Mouse (Mus musculus) liver, embryonic 11.5 days (tissue): ENCODE measurements at regions not wholly inside any gene's neighbourhood (a gene's known extent, or its start where the extent isn't known, plus 50 kb on each side); places are given as distances from the start of the nearest gene placed in this dataset.

Experiments used
- ATAC-seq: fragments of 200-750 bp; cut with Nextera tagmentation; replicated peaks from 2 replicates; pipeline ENCODE4 v1.8.0; 2017; ENCODE audit warnings: moderate number of reproducible peaks, mild to moderate bottlenecking, moderate TSS enrichment, moderate library complexity; ENCODE audit not compliant: low FRiP score
- DNase-seq: peaks from one replicate; pipeline ENCODE4 v3.0.0-alpha.2; 2017; ENCODE audit warnings: low spot score
- H3K27ac ChIP-seq: fragments of 300-500 bp; sonication (generic); 2 replicates; pipeline ENCODE4 v1.5.1; 2014; ENCODE audit warnings: mild to moderate bottlenecking, low read depth, low read length, control low read depth
- H3K27me3 ChIP-seq: fragments of 300-500 bp; sonication (generic); replicated peaks from 2 replicates; pipeline ENCODE4 v1.6.1; 2014; ENCODE audit warnings: low read length, mixed read lengths; ENCODE audit not compliant: control insufficient read depth, insufficient read depth
- H3K36me3 ChIP-seq: fragments of 300-500 bp; sonication (generic); 2 replicates; pipeline ENCODE4 v1.6.1; 2014; ENCODE audit warnings: mild to moderate bottlenecking, low read length, moderate library complexity, mixed read lengths; ENCODE audit not compliant: control insufficient read depth, insufficient read depth
- H3K4me1 ChIP-seq: fragments of 300-500 bp; sonication (generic); replicated peaks from 2 replicates; pipeline ENCODE4 v1.6.1; 2014; ENCODE audit warnings: low read length, mixed read lengths; ENCODE audit not compliant: control insufficient read depth, insufficient read depth
- H3K4me2 ChIP-seq: fragments of 300-500 bp; sonication (generic); 2 replicates; pipeline ENCODE4 v1.6.1; 2014; ENCODE audit warnings: mild to moderate bottlenecking, control low read depth, moderate library complexity
- H3K4me3 ChIP-seq: fragments of 300-500 bp; sonication (generic); 2 replicates; pipeline ENCODE4 v1.5.1; 2014; ENCODE audit warnings: low read depth, low read length, control low read depth
- H3K9ac ChIP-seq: fragments of 300-500 bp; sonication (generic); 2 replicates; pipeline ENCODE4 v1.6.1; 2014; ENCODE audit warnings: low read depth, low read length, control low read depth
- H3K9me3 ChIP-seq: fragments of 300-500 bp; sonication (generic); 2 replicates; pipeline ENCODE4 v1.6.1; 2016; ENCODE audit warnings: low read length, inconsistent platforms, mixed read lengths; ENCODE audit not compliant: control insufficient read depth
- WGBS: fragments of 180-500 bp; shearing (Covaris S2); extraction: QIAGEN DNeasy Blood & Tissue Kit; methylation state at CpG from one replicate; pipeline ENCODE4 v1.1.7; 2014; 5-methylcytosine and 5-hydroxymethylcytosine counted together

DNA sequence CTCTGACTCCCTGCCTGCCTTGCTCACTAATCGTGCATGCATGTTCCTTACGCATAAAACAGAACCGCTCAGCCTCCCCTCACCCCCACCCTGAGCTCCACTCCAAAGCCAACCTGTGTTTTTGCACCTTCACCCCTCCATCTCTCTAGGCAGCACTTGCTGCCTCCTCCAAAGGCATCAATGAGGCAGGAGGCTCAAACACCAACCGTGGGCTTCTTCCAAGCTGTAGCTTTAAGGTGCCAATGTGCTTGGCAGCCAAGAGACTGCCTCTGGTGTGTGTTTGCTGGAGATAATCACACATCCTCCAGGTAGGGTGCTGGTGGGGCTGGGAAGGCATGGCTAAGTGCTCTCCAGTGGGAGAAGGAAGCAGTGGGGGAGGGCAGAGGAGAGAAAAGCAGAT is 193.3 kb downstream of the Rplp1 start:
- ATAC-seq (no peak), DNase-seq (no peak)
- H3K4me2 ChIP-seq = no peak overlapping the region
- H3K9ac ChIP-seq = no peak overlapping the region
- H3K4me1 ChIP-seq = no peaks in the 10 kb centered on the region; the same call in 1 of the 2 replicates
- 65% methylated on average over 4 of the region's 4 CpGs for WGBS
- no peaks in the 10 kb centered on the region for H3K9me3 ChIP-seq
- no peaks in the 10 kb centered on the region for H3K36me3 ChIP-seq
- H3K27ac ChIP-seq = no peak overlapping the region
- peaks cover 11% of the 10 kb centered on the region for H3K27me3 ChIP-seq
- H3K4me3 ChIP-seq = no peak overlapping the region

DNA sequence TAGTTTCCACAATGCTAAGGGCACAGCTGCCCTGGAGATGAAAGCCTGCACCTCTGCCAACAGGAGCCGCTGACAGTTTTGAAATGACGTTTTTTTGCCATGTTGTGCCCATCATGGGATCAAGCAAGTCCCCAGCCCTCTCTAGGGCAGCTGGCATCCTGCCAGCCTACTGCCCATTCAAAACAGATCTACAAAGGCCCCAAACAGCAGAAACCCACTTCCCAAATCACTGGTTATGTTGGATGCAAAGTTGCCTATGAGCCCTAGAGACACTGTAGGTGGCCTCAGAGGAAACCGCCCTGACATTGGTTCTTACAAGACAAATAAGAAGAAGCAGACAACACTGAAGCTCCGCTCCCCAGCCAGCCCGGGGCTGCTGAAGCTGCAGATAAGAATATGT is 194.1 kb downstream of the Rplp1 start:
- Histone ChIP-seq H3K9ac (no peak overlapping the region), H3K4me3 (no peak overlapping the region), H3K4me1 (no peaks in the 10 kb centered on the region; the same call in 1 of the 2 replicates), H3K36me3 (no peaks in the 10 kb centered on the region), H3K27me3 (peaks cover 11% of the 10 kb centered on the region), H3K27ac (no peak overlapping the region), H3K4me2 (no peak overlapping the region), H3K9me3 (no peaks in the 10 kb centered on the region)
- ATAC-seq (no peak), DNase-seq (no peak)
- 69% methylated on average over 5 of the region's 5 CpGs for WGBS

DNA sequence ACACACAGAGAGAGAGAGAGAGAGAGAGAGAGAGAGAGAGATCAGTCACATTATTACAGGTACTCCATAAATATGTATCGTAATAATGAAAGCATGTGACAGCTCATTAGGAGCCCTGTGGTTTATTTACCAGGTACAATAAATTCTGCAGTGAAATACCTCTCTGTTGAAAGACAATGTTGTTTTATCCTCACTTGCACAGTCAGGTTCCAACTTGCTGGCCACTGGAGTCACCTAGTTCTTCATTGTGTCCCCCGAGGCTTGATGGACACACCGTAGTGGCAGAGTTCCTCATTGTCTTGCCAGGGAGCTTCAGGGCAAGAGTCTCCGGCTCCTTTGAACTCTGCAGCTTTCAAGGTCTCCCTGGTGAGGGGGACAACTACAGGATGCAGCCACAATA is 197.6 kb downstream of the Rplp1 start:
- Histone ChIP-seq H3K9ac (no peak overlapping the region), H3K4me1 (no peaks in the 10 kb centered on the region; the same call in 1 of the 2 replicates), H3K9me3 (no peaks in the 10 kb centered on the region), H3K36me3 (no peaks in the 10 kb centered on the region), H3K4me3 (no peak overlapping the region), H3K4me2 (no peak overlapping the region), H3K27ac (no peak overlapping the region), H3K27me3 (peaks cover 17% of the 10 kb centered on the region)
- DNase-seq (no peak), ATAC-seq (no peak)
- WGBS = 72% methylated on average over 4 of the region's 4 CpGs

DNA sequence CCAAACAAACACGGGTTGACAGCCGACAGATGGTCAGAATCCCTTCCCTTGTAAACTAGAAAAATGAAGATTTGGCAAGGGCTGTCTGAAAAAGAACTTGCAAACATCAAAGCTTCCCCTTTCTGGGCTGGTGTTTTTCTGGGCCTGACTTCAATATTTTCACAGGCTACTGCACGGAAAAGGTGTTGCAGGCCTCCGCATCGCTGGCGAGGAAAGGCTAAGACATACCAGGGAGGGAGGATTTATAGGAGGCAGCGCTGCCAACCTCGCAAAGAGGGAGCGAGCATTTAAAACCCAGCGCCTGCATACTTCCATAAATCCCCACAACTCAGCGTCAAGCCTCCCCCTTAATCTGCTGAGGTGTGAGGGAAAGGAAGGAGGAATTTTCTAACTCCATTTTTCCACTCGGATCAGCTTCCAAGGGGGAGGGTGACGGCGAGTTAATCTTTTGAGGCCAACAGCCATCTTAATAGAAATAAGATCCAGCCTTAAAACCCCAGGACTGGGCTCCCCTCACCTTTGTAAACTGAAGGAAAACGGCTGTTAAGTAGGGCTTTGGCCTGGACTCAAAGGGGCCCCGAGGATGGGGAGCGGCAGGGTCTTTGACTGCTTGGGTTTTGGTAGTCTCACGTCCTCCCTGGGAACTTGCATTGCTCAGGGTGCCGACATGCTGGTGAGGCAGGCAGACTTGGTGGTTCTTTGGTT is 199.9 kb downstream of the Rplp1 start:
- 46% methylated on average over 19 of the region's 19 CpGs for WGBS
- Histone ChIP-seq H3K9me3 (no peaks in the 10 kb centered on the region), H3K9ac (no peak overlapping the region), H3K27me3 (peaks cover 9% of the 10 kb centered on the region; the same call in 1 of the 2 replicates), H3K4me1 (no peaks in the 10 kb centered on the region; the same call in 1 of the 2 replicates), H3K36me3 (no peaks in the 10 kb centered on the region), H3K4me3 (no peak overlapping the region), H3K4me2 (no peak overlapping the region), H3K27ac (no peak overlapping the region)
- DNase-seq (no peak), ATAC-seq (no peak)

DNA sequence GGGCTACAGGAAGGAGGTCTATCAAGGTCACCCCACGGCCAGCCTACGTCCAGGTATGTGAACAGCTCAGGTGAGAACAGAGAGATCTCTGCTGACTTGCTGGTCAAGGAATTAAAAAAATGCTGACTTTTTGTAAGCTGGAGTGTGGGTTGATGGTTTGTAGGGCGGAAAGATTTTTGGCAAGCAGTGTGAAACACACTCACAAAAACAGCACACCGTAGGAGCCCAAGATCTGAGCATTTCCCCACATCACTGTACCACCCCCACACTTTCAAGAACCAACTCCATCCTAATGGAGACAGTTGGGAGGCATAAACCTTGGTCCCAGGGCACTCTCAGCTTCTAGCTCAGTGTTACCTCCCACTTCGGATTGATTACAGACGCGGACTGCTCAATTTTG is 200.5 kb downstream of the Rplp1 start:
- WGBS = 84% methylated on average over 7 of the region's 7 CpGs
- Histone ChIP-seq H3K9me3 (no peaks in the 10 kb centered on the region), H3K27ac (no peak overlapping the region), H3K4me1 (no peaks in the 10 kb centered on the region; the same call in 1 of the 2 replicates), H3K4me3 (no peak overlapping the region), H3K36me3 (no peaks in the 10 kb centered on the region), H3K27me3 (peaks cover 9% of the 10 kb centered on the region; the same call in 1 of the 2 replicates), H3K9ac (no peak overlapping the region), H3K4me2 (no peak overlapping the region)
- DNase-seq = no peak
- ATAC-seq = no peak

DNA sequence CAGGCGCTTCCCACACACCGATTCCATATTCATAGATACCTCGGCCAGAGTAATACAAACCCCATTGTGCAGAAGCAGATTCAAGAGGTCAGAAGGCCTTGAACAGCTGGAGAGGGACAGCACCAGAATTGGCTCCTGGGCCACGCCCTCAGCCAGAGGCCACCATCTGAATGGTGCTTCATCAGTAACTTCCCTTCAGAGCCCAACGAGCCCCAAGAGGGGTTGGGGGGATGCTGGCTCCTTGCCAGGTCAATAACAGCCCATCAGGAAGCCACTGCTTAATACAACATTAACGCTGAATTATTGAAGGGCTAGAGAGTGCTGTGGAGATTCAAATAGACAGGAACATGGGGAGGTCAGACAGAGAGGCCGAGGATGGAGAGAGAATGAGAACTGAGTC is 203.0 kb downstream of the Rplp1 start:
- DNase-seq (no peak), ATAC-seq (no peak)
- Histone ChIP-seq H3K4me2 (no peak overlapping the region), H3K4me1 (no peaks in the 10 kb centered on the region; the same call in 1 of the 2 replicates), H3K27ac (no peak overlapping the region), H3K9me3 (no peaks in the 10 kb centered on the region), H3K27me3 (peaks cover 6% of the 10 kb centered on the region; the same call in 1 of the 2 replicates), H3K4me3 (no peak overlapping the region), H3K36me3 (no peaks in the 10 kb centered on the region), H3K9ac (no peak overlapping the region)
- 62% methylated on average over 7 of the region's 7 CpGs for WGBS

DNA sequence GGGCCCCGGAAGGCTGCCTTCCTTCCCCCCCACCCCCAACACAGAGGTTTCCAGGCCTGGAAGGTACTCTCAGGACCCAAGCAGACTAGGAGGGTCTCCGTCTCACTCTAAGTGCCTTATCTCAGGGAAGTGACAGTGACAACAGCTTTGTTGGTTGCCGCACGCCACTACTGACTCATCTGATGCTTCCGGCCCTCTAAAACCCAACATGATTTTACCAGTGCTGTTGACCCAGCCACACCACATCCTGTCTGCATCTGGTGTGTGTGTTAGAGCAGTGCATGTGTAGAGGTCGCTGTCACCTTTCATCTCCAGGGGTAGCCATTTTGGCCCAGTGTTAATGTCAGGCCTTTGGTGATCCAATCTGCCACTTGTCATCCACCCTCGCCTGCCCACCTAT is 206.5 kb downstream of the Rplp1 start:
- Histone ChIP-seq H3K4me1 (peaks cover under 1% of the 10 kb centered on the region), H3K4me3 (no peak overlapping the region), H3K27me3 (0 out of 2 replicates have a peak, but pooled peaks cover 3% of the 10 kb centered on the region), H3K27ac (no peak overlapping the region), H3K36me3 (no peaks in the 10 kb centered on the region), H3K9me3 (no peaks in the 10 kb centered on the region), H3K4me2 (peak overlapping the region; percentile 11; the same call in 1 of the 2 replicates), H3K9ac (no peak overlapping the region)
- 43% methylated on average over 7 of the region's 7 CpGs for WGBS
- ATAC-seq = no peak
- no peak for DNase-seq

DNA sequence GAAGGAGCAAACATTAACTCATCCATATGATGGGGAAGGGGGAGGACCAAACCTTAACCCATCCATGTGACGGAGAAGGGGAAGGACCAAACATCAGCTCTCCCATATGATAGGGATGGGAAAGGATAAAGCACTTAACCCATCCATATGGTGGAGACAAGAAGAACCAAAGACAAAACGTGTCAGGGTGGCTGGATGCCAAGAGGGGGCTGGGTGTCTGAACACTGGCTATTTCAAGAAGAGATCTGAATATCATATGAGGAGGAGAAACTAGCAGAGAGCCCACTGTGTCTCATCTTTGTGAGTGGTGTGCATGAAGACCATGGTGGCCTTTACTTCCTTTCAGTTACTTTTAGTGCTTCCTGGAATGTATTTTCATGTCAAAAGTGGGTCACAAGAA is 207.0 kb downstream of the Rplp1 start:
- no peak for DNase-seq
- no peak for ATAC-seq
- no peaks in the 10 kb centered on the region for H3K9me3 ChIP-seq
- no peak overlapping the region for H3K9ac ChIP-seq
- no peak overlapping the region for H3K27ac ChIP-seq
- WGBS = 65% methylated on average over 2 of the region's 2 CpGs
- H3K36me3 ChIP-seq = no peaks in the 10 kb centered on the region
- peaks cover 4% of the 10 kb centered on the region for H3K4me1 ChIP-seq
- H3K27me3 ChIP-seq = 0 out of 2 replicates have a peak, but pooled peaks cover 3% of the 10 kb centered on the region
- H3K4me2 ChIP-seq = no peak overlapping the region
- H3K4me3 ChIP-seq = no peak overlapping the region

DNA sequence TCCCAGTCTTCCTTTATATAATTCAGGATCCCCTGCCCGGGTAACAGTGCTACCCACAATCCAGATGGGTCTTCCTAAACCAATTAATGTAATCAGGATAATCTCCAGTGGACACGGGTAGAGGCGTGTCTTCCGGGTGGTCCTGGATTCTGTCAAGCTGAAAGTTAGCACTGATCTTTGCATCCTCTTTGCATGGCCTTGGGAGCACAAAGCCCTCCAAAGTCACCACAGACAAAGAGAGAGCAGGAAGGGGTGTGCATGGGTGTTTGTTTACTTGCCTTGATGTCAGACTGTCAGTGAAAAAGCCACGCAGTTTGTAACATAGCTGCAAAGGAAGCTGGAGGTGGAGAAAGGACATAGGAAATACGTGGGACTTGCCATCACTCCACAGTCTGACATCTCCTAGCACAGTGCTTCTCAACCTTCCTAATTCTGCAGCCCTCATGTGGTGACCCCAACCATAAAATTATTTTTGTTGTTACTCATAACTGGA is 208.0 kb downstream of the Rplp1 start:
- ATAC-seq = no peak
- no peaks in the 10 kb centered on the region for H3K27me3 ChIP-seq
- no peak overlapping the region for H3K4me2 ChIP-seq
- H3K9ac ChIP-seq = no peak overlapping the region
- peaks cover 5% of the 10 kb centered on the region for H3K4me1 ChIP-seq
- no peak overlapping the region for H3K27ac ChIP-seq
- no peaks in the 10 kb centered on the region for H3K36me3 ChIP-seq
- H3K9me3 ChIP-seq = no peaks in the 10 kb centered on the region
- H3K4me3 ChIP-seq = no peak overlapping the region
- 70% methylated on average over 6 of the region's 6 CpGs for WGBS
- DNase-seq = no peak
